Mouse (Mus musculus) megakaryocyte-erythroid progenitor cell, adult 5-6 weeks (primary cell): ENCODE measurements around the gene Ppp1r1c. TPM values are rescaled to one million over a fixed set of nuclear protein-coding genes. Genes with fewer than 3 reads are reported as not detected.
"Not testable (repeated sequence)": the region's sequence is repeated elsewhere in the genome, so short reads cannot be mapped to it uniquely, and the experiment has no call there.

Experiments used
- ATAC-seq: replicated peaks from 2 replicates; pipeline ENCODE4 v1.8.0; 2016; ENCODE audit warnings: mild to moderate bottlenecking, inconsistent platforms; ENCODE audit not compliant: severe bottlenecking, poor library complexity, low FRiP score, low TSS enrichment
- total RNA-seq, 2 experiments: library from RNA; stranded (forward) in 1 of 2; stranded (reverse) in 1 of 2; fragments of 200-1000, 215-1000 nt in 1 of 2; fragments of >200 nt in 1 of 2; fragmentation: Nextera tagmentation in 1 of 2; gene quantifications; 2 replicates each; pipeline ENCODE4 v1.2.3; 2014 to 2017

Gene Ppp1r1c
- total RNA-seq, 2 experiments from 2014 or later: not detected

- ATAC-seq: no peak
Observed at GRCm38 (mm10) chr2:79819543-79819942, 112.0 kb downstream of the Ppp1r1c start.

GRCm38 (mm10) chr2:79825853-79826252 is 118.3 kb downstream of the Ppp1r1c start:
- no peak for ATAC-seq

GRCm38 (mm10) chr2:79839090-79839489 is 131.5 kb downstream of the Ppp1r1c start:
- no peak for ATAC-seq

- ATAC-seq: no peak
Observed at GRCm38 (mm10) chr2:79839513-79839912, 131.9 kb downstream of the Ppp1r1c start.

GRCm38 (mm10) chr2:79847396-79847795 is 139.8 kb downstream of the Ppp1r1c start:
- not testable (repeated sequence) for ATAC-seq

- ATAC-seq: no peak
Observed at GRCm38 (mm10) chr2:79856874-79857273, 149.3 kb downstream of the Ppp1r1c start.

- peak; percentile 97 for ATAC-seq
Observed at GRCm38 (mm10) chr2:79865275-79865999, 157.9 kb downstream of the Ppp1r1c start.

Other genes with a start within 250 kb of the Ppp1r1c start
- gene Itprid2, start 72.4 kb upstream of the Ppp1r1c start, total RNA-seq (2014; fragmentation: Nextera tagmentation): 9.2 and 10.6 TPM in 2 replicates
- 10.8 and 11.3 TPM in 2 replicates for gene Itprid2, start 72.4 kb upstream of the Ppp1r1c start, total RNA-seq (2017)